Mouse (Mus musculus) midbrain, embryonic 16.5 days (tissue): ENCODE data around the gene Rps8. TPM values are rescaled to one million over a fixed set of nuclear protein-coding genes. Genes with fewer than 3 reads are reported as not detected.

Experiments used
- ATAC-seq: fragments of 200-750 bp; cut with Nextera tagmentation; 2 replicates; pipeline ENCODE4 v1.8.0; 2017; ENCODE audit warnings: moderate TSS enrichment
- H3K27ac ChIP-seq: fragments of 300-500 bp; sonication (generic); 2 replicates; pipeline ENCODE4 v1.5.1; 2014; ENCODE audit warnings: mild to moderate bottlenecking, low read length, mixed read lengths
- H3K27me3 ChIP-seq: fragments of 300-500 bp; sonication (generic); 2 replicates; pipeline ENCODE4 v1.6.1; 2014; ENCODE audit warnings: low read depth, low read length, mixed read lengths; ENCODE audit not compliant: control insufficient read depth, insufficient read depth
- H3K36me3 ChIP-seq: fragments of 300-500 bp; sonication (generic); 2 replicates; pipeline ENCODE4 v1.6.1; 2014; ENCODE audit warnings: mild to moderate bottlenecking, low read length, moderate library complexity, mixed read lengths; ENCODE audit not compliant: control insufficient read depth, insufficient read depth
- H3K4me1 ChIP-seq: fragments of 300-500 bp; sonication (generic); 2 replicates; pipeline ENCODE4 v1.6.1; 2014; ENCODE audit warnings: mild to moderate bottlenecking, low read length, mixed read lengths; ENCODE audit not compliant: control insufficient read depth, insufficient read depth
- H3K4me2 ChIP-seq: fragments of 300-500 bp; sonication (generic); 2 replicates; pipeline ENCODE4 v1.6.1; 2014; ENCODE audit warnings: mild to moderate bottlenecking, low read length, mixed read lengths
- H3K4me3 ChIP-seq: fragments of 300-500 bp; sonication (generic); 2 replicates; pipeline ENCODE4 v1.5.1; 2014; ENCODE audit warnings: low read depth, mild to moderate bottlenecking, low read length, moderate library complexity, mixed read lengths
- H3K9ac ChIP-seq: fragments of 300-500 bp; sonication (generic); 2 replicates; pipeline ENCODE4 v1.6.1; 2014; ENCODE audit warnings: low read depth, low read length, mixed read lengths
- H3K9me3 ChIP-seq: fragments of 300-500 bp; sonication (generic); replicated peaks from 2 replicates; pipeline ENCODE4 v1.6.1; 2014; ENCODE audit warnings: mild to moderate bottlenecking, low read length, mixed read lengths; ENCODE audit not compliant: control insufficient read depth, poor library complexity, severe bottlenecking
- WGBS: fragments of 180-500 bp; shearing (Covaris S2); extraction: QIAGEN DNeasy Blood & Tissue Kit; methylation state at CpG from one replicate; pipeline ENCODE4 v1.1.7; 2014; 5-methylcytosine and 5-hydroxymethylcytosine counted together
- polyA plus RNA-seq: library from polyadenylated mRNA; unstranded; fragments of >200 nt; fragmentation: Nextera tagmentation; extraction: Ambion mirVana; gene quantifications from 2 replicates; pipeline ENCODE4 v1.2.1, GENCODE M21; 2015

The Rps8 gene
- polyA plus RNA-seq, 1 experiment from 2014 or later, result 381 TPM

DNA sequence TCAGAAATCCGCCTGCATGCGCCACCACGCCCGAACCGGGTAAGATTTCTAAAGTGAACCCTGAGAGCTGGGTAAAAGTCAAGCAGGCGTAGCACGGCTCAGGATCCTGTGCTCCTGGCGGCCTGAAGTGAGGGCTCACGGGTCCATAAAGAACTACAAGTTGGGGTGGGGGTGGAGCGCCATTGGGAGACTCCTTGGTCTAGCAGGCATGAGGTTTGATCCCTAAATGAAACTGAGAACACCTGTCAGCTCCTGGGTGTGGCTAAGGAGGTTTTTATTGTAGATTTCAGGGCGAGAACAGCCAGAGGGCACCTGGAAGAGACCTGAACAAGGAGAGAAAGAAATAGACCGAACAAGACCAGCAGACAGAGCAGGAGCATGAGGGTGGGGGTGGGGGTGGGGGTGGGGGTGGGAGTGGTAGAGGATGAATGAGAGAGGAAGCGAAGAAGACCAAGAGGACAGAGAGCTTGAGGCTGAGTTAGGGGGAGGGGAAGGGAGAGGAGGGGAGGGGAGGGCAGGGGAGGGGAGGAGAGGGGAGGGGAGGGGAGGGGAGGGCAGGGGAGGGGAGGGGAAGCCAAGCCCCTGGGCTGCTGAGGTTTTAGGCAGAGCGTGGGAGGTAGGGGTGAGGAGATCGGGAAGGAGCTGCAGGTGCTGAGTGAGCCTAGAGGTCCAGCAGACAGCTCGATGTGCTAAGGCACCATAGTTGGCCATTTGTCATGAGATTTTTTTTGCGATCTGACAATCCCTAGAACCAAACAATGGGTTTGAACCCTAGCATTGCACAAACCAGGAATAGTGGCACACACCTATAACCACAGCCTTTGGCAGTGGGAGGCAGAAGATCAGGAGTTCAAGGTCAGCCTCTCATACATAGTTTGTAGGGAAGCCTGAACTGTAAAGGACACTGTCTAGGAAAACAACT lies 17.5 kb downstream of the Rps8 start:
- no peak overlapping the region for H3K4me2 ChIP-seq
- 67% methylated on average over 15 of the region's 17 CpGs for WGBS

DNA sequence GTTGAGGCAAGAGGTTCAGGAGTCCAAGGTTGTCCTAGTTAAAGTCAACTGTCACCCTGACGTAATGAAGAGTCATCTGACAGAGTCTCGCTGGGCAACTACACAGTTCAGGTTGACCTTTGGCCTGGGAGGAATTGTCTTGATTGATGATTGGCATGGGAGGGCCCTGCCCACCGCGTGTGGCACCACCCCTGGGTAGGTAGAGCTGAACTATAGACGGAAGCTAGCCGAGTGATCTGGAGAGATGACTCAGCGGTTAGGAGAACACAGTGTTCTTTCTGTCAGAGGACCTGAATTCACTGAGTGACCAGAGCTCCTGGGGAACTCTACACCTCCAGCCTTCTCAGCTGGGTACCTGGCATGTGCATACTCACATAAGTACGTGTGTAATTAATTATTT lies 20.0 kb downstream of the Rps8 start:
- H3K4me3 ChIP-seq, result no peak overlapping the region
- WGBS, result 28% methylated on average over 8 of the region's 8 CpGs
- H3K9me3 ChIP-seq, result no peaks in the 10 kb centered on the region
- ATAC-seq, result no peak
- H3K27me3 ChIP-seq, result no peaks in the 10 kb centered on the region
- H3K36me3 ChIP-seq, result no peaks in the 10 kb centered on the region
- H3K27ac ChIP-seq, result no peak overlapping the region
- H3K4me1 ChIP-seq, result peaks cover 18% of the 10 kb centered on the region; the same call in 1 of the 2 replicates
- no peak overlapping the region for H3K4me2 ChIP-seq
- H3K9ac ChIP-seq, result no peak overlapping the region

More for the DNA sequence above, 17.5 kb downstream of the Rps8 start:
- no peak overlapping the region for H3K27ac ChIP-seq
- no peaks in the 10 kb centered on the region for H3K36me3 ChIP-seq
- no peak overlapping the region for H3K4me3 ChIP-seq
- no peaks in the 10 kb centered on the region for H3K27me3 ChIP-seq
- H3K9me3 ChIP-seq, result no peaks in the 10 kb centered on the region
- H3K4me1 ChIP-seq, result peaks cover 4% of the 10 kb centered on the region; the same call in 1 of the 2 replicates
- ATAC-seq, result no peak
- no peak overlapping the region for H3K9ac ChIP-seq

DNA sequence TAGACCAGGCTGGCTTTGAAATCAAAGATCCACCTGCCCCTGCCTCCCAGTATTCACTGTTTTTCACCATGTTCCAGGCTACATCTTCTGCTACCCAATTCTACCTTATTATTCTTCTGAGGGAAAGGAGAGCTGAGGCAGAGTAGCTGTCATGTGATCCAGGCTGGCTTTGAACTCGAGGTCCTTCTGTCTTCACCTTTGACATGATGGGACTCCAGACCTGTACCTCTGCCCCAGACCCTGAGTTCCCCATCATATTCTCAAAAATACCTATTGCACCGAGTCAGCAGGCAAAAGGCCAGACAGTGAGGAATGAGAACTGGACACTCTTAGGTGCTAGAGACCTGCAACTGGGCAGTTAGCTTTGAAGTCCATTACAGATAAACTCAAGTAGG lies 21.4 kb downstream of the Rps8 start:
- H3K27me3 ChIP-seq, result no peaks in the 10 kb centered on the region
- H3K36me3 ChIP-seq, result no peaks in the 10 kb centered on the region
- no peak for ATAC-seq
- no peak overlapping the region; the same call in 1 of the 2 replicates for H3K9ac ChIP-seq
- peak overlapping the region; percentile 82; the same call in 1 of the 2 replicates for H3K27ac ChIP-seq
- peak overlapping the region; percentile 73 for H3K4me2 ChIP-seq
- 31% methylated on average over 2 of the region's 2 CpGs for WGBS
- H3K4me3 ChIP-seq, result no peak overlapping the region
- peaks cover 18% of the 10 kb centered on the region; the same call in 1 of the 2 replicates for H3K4me1 ChIP-seq
- no peaks in the 10 kb centered on the region for H3K9me3 ChIP-seq

DNA sequence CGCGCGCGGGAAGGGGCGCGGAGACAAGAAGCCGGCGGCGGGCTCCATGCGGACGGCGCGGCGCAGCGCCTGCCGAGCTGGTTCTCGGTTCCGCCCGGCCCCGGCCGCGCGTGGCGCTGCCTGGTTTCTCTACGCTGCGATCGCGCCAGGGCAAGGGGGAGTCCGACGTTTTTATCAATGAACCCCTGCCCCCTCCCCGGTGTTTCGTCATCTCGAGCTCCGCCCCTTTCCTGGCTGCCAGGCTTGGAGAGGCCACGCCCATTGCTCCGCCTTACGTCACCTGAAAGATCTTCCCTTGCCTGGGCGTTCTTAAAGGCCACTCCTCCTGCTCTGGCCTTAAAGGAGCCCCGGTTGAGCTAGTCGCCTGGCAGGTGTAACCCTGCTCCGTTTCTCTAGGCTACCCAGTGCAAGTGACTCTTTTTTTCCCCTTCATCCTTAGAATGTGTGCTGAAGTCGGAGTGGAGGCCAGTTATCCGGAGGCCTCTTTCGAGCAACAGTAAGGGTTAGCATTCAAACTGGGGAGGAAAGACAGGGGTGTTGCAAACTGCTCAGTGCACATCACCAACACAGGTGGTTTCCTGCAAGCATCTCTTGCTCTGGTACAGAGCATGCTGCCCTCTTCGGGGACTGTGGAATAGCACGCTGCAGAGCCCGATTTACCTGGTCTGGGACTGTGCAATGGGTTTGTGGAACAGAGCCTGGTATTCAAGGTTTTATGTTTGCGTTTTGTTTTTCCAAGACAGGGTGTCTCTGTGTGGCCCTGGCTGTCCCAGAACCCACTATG lies 22.0 kb downstream of the Rps8 start, which contains the start of gene Plk3:
TSS of gene Plk3 (minus strand) at position 147 of the 784 bp plus-strand sequence.
- H3K27ac ChIP-seq, result peak within 1 kb of the TSS; percentile 82
- peaks cover under 1% of the 10 kb centered on the region; the same call in 1 of the 2 replicates for H3K36me3 ChIP-seq
- H3K27me3 ChIP-seq, result no peaks in the 10 kb centered on the region
- H3K9ac ChIP-seq, result peak within 1 kb of the TSS; percentile 94
- H3K4me2 ChIP-seq, result peak within 1 kb of the TSS; percentile 73
- 2% methylated on average over 23 of the region's 48 CpGs for WGBS
- H3K4me1 ChIP-seq, result peaks cover 18% of the 10 kb centered on the region; the same call in 1 of the 2 replicates
- H3K4me3 ChIP-seq, result peak within 1 kb of the TSS; percentile 88
- H3K9me3 ChIP-seq, result no peaks in the 10 kb centered on the region
- ATAC-seq, result peak; percentile 94

DNA sequence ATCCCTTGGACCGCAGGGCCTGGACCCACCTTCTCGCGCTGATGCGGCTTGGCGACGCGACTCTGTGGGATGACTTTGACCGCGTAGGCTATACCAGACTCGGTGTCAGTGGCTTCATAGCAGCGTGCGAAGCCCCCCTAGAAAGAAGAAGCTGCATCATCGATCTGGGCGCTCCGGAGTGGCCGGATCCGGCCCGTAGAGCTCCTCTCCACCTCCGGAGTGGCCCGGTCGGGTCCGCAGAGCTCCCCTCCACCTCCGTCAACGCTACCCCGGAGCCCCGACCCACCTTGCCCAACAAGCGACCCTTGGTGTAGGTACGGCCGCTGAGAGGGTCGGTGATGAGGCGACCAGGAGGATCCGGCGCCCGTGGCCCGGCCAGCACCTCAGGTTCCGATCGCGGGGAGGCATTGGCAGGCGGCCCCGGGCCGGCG lies 22.7 kb downstream of the Rps8 start:
- Histone ChIP-seq H3K27me3 (no peaks in the 10 kb centered on the region), H3K9ac (peak overlapping the region; percentile 94), H3K4me1 (peaks cover 18% of the 10 kb centered on the region; the same call in 1 of the 2 replicates), H3K4me3 (peak overlapping the region; percentile 88), H3K27ac (peak overlapping the region; percentile 82), H3K9me3 (no peaks in the 10 kb centered on the region), H3K36me3 (peaks cover 6% of the 10 kb centered on the region), H3K4me2 (peak overlapping the region; percentile 73)
- WGBS, result under 1% methylated on average over 42 of the region's 42 CpGs
- ATAC-seq, result peak; percentile 57

DNA sequence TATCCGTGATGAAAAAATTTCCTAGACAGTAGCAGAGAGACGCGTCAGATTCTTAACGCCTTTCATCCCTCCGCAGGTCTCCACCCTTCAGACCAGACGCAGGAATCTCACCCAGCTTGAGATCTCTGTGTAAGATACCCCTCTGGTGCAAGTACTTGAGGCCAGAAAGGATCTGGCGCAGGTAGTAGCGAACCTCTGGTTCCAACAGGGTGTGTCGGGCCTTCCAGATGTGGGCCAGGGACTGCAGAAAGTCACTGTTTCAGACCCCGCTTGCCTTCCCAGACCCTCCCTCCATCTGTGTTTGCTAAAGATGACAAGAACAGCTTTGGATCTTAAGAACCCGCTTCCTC lies 23.3 kb downstream of the Rps8 start:
- Histone ChIP-seq H3K9ac (peak overlapping the region; percentile 94), H3K4me3 (peak overlapping the region; percentile 88), H3K36me3 (peaks cover 11% of the 10 kb centered on the region), H3K9me3 (no peaks in the 10 kb centered on the region), H3K4me2 (peak overlapping the region; percentile 73), H3K27ac (peak overlapping the region; percentile 82), H3K4me1 (peaks cover 18% of the 10 kb centered on the region; the same call in 1 of the 2 replicates), H3K27me3 (no peaks in the 10 kb centered on the region)
- WGBS, result 6% methylated on average over 11 of the region's 11 CpGs
- ATAC-seq, result no peak

DNA sequence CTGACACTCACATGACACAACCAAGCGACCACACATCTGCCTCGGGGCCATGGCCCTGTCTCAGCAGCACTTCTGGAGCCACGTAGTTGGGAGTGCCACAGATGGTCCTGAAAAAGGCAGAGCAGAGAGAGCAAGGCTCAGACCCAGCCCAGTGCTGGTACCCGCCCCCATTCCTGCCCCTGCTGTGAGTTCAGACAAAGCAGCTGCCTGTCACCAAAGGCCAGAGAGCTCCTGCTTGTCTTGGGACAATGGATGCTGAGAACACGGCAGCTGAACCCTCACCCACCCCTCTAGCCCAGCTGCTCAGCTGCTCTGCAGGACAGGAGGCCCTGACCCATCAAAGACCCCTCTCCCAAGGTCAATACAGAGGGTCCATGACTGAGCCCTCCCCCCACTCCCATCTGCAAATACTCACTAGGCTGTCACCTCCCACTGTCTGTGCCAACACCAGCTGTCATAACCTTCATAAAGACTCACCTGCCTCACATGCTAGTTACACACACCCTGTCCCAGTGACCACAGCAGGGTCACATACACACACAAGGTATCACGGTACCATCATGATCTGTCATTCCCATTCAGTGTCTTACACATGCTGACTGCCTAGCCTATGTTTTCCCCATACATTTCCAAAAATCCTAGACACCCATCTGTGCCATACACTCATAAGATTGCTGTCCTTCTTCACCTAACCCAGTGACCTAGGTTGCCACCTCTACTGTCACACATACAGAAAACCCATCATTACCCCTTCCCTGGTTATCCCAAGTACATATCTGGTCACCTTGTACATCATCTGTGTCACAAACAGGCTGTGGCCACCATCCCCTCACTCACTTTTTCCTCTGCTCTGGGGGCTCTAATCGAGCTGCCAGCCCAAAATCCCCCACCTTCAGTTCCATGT lies 23.9 kb downstream of the Rps8 start:
- peak overlapping the region; percentile 73 for H3K4me2 ChIP-seq
- no peaks in the 10 kb centered on the region for H3K27me3 ChIP-seq
- peak overlapping the region; percentile 94 for H3K9ac ChIP-seq
- no peak overlapping the region for H3K27ac ChIP-seq
- ATAC-seq, result no peak
- H3K4me3 ChIP-seq, result peak overlapping the region; percentile 88
- H3K36me3 ChIP-seq, result peaks cover 11% of the 10 kb centered on the region
- peaks cover 18% of the 10 kb centered on the region; the same call in 1 of the 2 replicates for H3K4me1 ChIP-seq
- H3K9me3 ChIP-seq, result no peaks in the 10 kb centered on the region
- 4% methylated on average over 7 of the region's 7 CpGs for WGBS

DNA sequence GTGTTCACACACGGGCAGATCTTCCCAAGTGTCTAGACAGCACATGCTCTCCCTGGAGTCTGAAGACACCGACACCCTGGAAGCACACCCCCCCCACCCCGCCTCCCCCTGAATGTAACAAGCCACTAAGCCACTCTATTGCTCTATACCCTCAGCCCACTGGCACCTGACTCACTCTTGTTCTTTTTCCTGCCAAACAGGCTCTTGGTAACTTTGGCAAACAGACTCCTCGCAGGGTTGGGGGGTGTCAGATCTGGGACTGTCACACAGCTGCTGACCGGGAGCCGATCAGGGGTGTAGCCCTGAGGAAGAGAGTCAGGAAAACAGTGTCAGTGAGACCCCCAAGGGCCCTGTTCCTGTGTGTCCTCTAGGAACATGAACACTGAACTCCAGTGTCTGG lies 24.8 kb downstream of the Rps8 start:
- 52% methylated on average over 6 of the region's 6 CpGs for WGBS
- Histone ChIP-seq H3K4me1 (peaks cover 18% of the 10 kb centered on the region; the same call in 1 of the 2 replicates), H3K4me2 (no peak overlapping the region), H3K4me3 (no peak overlapping the region), H3K36me3 (peaks cover 11% of the 10 kb centered on the region), H3K9ac (no peak overlapping the region), H3K27me3 (no peaks in the 10 kb centered on the region), H3K9me3 (no peaks in the 10 kb centered on the region), H3K27ac (no peak overlapping the region)
- no peak for ATAC-seq
